Mouse (Mus musculus) heart, embryonic 16.5 days (tissue): ENCODE results near the gene Mxi1. TPM values are rescaled to one million over a fixed set of nuclear protein-coding genes. Genes with fewer than 3 reads are reported as not detected.

Source experiments
- ATAC-seq: fragments of 200-750 bp; cut with Nextera tagmentation; replicated peaks from 2 replicates; pipeline ENCODE4 v1.8.0; 2017; ENCODE audit warnings: moderate number of reproducible peaks; ENCODE audit not compliant: insufficient read depth, low FRiP score; ENCODE audit errors: extremely low read depth
- H3K27ac ChIP-seq: fragments of 300-500 bp; sonication (generic); 2 replicates; pipeline ENCODE4 v1.5.1; 2014; ENCODE audit warnings: mild to moderate bottlenecking, low read length, control low read depth, moderate library complexity
- H3K27me3 ChIP-seq: fragments of 300-500 bp; sonication (generic); 2 replicates; pipeline ENCODE4 v1.6.1; 2014; ENCODE audit warnings: low read length, mixed read lengths; ENCODE audit not compliant: control insufficient read depth, insufficient read depth
- H3K36me3 ChIP-seq: fragments of 300-500 bp; sonication (generic); 2 replicates; pipeline ENCODE4 v1.6.1; 2014; ENCODE audit not compliant: control insufficient read depth, insufficient read depth
- H3K4me1 ChIP-seq: fragments of 300-500 bp; sonication (generic); 2 replicates; pipeline ENCODE4 v1.6.1; 2014; ENCODE audit warnings: low read length, mixed read lengths; ENCODE audit not compliant: control insufficient read depth, insufficient read depth
- H3K4me2 ChIP-seq: fragments of 300-500 bp; sonication (generic); 2 replicates; pipeline ENCODE4 v1.6.1; 2014; ENCODE audit warnings: low read depth, mild to moderate bottlenecking, control low read depth, low read length
- H3K4me3 ChIP-seq: fragments of 300-500 bp; sonication (generic); 2 replicates; pipeline ENCODE4 v1.5.1; 2014; ENCODE audit warnings: mild to moderate bottlenecking, control low read depth, low read length
- H3K9ac ChIP-seq: fragments of 300-500 bp; sonication (generic); 2 replicates; pipeline ENCODE4 v1.6.1; 2014; ENCODE audit warnings: low read length, control low read depth
- H3K9me3 ChIP-seq: fragments of 300-500 bp; sonication (generic); replicated peaks from 2 replicates; pipeline ENCODE4 v1.6.1; 2016; ENCODE audit warnings: low read length; ENCODE audit not compliant: control insufficient read depth
- WGBS: fragments of 180-500 bp; shearing (Covaris S2); extraction: QIAGEN DNeasy Blood & Tissue Kit; methylation state at CpG from one replicate; pipeline ENCODE4 v1.1.7; 2014; 5-methylcytosine and 5-hydroxymethylcytosine counted together
- polyA plus RNA-seq: library from polyadenylated mRNA; unstranded; fragments of >200 nt; fragmentation: Nextera tagmentation; extraction: Ambion mirVana; gene quantifications from 2 replicates; pipeline ENCODE4 v1.2.1, GENCODE M21; 2015

The Mxi1 gene
- polyA plus RNA-seq, 1 experiment from 2014 or later = 28.7 TPM

DNA sequence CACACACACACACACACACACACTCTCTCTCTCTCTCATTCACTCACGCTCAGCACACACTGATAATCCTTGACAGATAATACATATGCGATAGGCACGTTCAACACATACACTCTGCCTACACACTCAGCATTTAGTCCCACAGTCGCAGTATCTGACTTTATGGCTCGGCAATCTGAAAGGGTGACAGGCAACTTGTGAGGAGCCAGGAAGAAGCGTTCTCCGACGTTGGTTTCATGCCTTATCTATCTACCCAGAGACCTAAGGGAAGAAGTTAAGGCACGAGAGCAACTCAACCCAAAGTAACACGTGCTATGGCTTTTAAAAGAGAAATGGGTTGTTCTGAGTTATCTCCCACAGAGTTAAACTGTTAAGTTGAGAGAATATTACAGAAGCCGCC is 104.3 kb downstream of the Mxi1 start:
- H3K4me2 ChIP-seq = no peak overlapping the region
- no peaks in the 10 kb centered on the region for H3K9me3 ChIP-seq
- H3K27ac ChIP-seq = no peak overlapping the region
- H3K27me3 ChIP-seq = no peaks in the 10 kb centered on the region
- ATAC-seq = no peak
- peaks cover 24% of the 10 kb centered on the region for H3K4me1 ChIP-seq
- 48% methylated on average over 11 of the region's 11 CpGs for WGBS
- H3K36me3 ChIP-seq = no peaks in the 10 kb centered on the region
- H3K4me3 ChIP-seq = no peak overlapping the region
- no peak overlapping the region for H3K9ac ChIP-seq

DNA sequence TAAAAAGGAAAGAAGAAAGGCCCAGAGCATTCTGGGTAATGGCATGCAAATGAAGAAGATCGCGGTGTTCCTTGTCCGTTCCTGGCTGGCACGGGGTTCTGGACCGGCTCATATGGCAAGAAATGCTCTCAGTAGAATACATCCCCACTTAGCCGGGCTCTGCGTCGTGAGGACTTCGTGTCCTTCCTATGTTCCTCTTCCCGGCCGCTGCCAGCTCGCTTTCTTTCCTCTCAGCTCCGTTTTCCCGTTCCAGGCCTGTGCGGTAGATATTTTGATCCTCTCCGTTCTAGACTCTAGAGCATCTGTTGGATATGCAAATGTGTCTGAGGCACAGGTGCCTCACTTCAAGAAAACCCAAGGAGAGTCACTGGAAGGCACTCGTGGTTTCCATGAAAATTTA is 104.9 kb downstream of the Mxi1 start:
- WGBS = 71% methylated on average over 17 of the region's 17 CpGs
- no peaks in the 10 kb centered on the region for H3K36me3 ChIP-seq
- no peaks in the 10 kb centered on the region for H3K27me3 ChIP-seq
- no peak overlapping the region for H3K4me3 ChIP-seq
- H3K27ac ChIP-seq = no peak overlapping the region
- peaks cover 20% of the 10 kb centered on the region for H3K4me1 ChIP-seq
- no peak overlapping the region for H3K4me2 ChIP-seq
- no peak for ATAC-seq
- no peak overlapping the region for H3K9ac ChIP-seq
- no peaks in the 10 kb centered on the region for H3K9me3 ChIP-seq

DNA sequence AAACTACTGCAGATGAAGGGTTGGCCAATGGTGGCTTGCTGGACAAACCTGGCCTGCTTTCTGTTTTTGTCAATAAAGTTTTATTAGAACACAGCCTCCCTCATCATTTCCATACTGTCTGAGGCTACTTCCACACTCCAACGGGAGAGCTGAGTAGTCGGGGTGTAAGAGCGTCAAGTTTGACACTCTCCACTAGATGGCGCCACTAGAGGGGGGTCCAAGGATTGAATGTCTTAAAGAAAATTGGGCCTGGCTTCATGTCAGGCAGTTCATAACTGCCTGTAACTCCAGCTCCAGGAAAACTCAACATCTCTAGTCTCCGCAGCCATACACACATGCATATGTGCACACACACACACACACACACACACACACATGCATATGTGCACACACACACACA is 109.5 kb downstream of the Mxi1 start:
- Histone ChIP-seq H3K9me3 (no peaks in the 10 kb centered on the region), H3K27ac (no peak overlapping the region), H3K4me1 (peaks cover 11% of the 10 kb centered on the region), H3K27me3 (no peaks in the 10 kb centered on the region), H3K36me3 (no peaks in the 10 kb centered on the region), H3K4me3 (no peak overlapping the region), H3K9ac (no peak overlapping the region), H3K4me2 (no peak overlapping the region)
- ATAC-seq = no peak
- WGBS = 46% methylated on average over 5 of the region's 5 CpGs

DNA sequence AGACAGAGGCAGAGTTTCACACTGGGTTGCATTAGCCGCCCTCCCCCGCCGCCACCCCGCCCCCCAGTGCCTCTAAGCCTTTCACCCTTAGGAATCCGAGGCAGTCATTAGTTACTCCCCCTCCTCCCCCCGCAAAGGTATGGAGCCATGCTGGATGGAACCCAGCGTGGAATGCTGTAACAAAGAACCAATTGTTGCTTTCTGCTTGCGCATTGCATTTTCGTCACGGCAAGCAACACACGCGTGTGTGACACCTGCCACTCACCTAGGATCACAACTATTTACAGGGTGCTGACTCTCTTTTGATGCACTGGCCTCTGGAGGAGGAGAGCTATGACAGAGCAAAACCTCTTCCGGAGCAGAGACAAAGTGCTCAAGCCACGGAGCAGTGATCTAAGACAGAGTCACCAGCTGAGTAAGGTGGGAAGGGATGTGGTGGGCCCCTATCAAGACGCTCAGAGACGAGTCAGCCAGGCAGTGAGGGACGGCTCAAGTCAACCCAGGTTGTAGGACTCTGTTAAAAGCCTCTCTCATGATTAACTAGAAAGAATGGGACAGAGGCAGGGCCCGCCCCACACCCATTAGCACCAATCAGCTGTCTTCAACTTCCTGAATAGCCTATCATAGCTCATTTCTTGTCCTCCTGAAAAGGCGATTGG is 110.7 kb downstream of the Mxi1 start:
- under 1% methylated on average over 19 of the region's 19 CpGs for WGBS
- peak overlapping the region; percentile 64 for H3K4me2 ChIP-seq
- H3K27ac ChIP-seq = peak overlapping the region; percentile 71
- peaks cover 11% of the 10 kb centered on the region for H3K4me1 ChIP-seq
- no peaks in the 10 kb centered on the region for H3K36me3 ChIP-seq
- no peaks in the 10 kb centered on the region for H3K27me3 ChIP-seq
- peak; percentile 87 for ATAC-seq
- peak overlapping the region; percentile 53 for H3K9ac ChIP-seq
- no peaks in the 10 kb centered on the region for H3K9me3 ChIP-seq
- H3K4me3 ChIP-seq = peak overlapping the region; percentile 46

DNA sequence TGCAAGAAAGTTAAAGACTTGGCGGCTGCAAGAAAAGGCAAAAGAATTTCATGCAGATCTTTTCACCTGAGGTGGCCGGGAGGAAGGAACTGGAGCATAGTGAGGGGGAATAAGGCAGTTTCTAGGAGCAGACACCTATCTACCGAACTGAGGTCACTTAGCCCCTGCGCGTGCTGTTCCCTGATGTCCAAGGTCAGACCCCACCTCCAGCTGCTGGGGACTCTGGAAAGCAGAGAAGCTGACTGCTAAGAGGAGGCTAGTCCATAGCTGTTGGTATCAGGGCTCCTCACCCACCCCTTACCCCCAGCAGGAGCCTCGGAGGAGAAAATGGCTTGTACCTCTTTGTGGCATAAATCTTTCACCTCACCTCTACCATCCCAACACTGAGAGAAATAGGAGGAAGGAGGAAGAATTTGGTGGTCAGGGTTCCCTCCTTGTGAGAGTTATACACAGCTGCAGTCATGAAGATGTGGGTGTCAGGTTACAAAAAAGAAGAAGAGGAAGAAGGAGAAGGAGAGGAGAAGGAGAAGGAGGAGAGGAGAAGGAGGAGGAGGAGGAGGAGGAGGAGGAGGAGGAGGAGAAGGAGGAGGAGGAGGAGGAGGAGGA is 111.4 kb downstream of the Mxi1 start:
- Histone ChIP-seq H3K36me3 (no peaks in the 10 kb centered on the region), H3K4me3 (peak overlapping the region; percentile 46), H3K9ac (peak overlapping the region; percentile 53), H3K4me1 (peaks cover 11% of the 10 kb centered on the region), H3K4me2 (peak overlapping the region; percentile 64), H3K9me3 (no peaks in the 10 kb centered on the region), H3K27me3 (no peaks in the 10 kb centered on the region), H3K27ac (peak overlapping the region; percentile 71)
- ATAC-seq = no peak
- 0% methylated on average over 6 of the region's 6 CpGs for WGBS

DNA sequence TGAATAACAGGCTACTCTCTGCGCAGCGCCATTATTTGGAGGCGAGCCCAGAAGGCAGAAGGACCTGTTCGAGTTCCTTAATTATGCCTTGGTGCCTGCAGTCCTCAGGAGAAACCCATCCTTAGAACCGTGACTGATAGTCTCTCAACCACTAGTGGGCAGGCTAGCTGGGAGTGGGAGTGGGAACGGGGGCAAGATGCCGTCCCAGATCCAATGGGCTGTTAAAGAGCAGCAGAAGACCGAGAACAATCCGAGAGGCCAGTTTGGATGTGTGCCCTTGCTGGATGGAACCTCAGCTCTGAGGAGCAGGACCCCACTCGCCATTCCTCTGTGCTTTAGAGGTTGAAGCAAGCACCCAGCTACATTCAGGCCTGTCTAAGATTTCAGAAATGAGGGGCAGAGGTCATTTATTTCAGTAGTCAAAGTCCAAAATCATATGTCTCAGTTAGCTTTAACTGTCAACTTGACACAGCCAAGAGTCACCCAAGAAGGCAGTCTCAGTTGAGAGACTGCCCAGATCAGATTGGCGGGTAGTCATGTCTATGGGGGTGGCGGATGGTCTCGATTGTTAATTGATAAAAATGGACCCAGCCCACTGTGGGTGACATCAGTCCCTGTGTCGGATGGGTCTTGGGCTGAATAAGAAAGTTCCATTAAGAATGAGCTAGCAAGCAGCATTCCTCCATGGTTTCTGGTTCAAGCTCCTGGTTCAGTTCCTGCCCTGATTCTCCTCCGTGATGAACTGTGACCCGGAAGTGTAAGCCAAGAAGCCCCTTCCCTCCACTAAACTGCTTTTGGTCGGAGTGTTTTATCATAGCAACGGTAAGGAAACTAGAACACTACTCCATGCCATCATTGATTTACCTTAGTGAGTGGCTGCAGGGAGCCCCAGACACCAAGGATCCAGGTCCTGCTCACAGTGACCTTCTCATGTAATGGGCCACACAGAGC is 112.3 kb downstream of the Mxi1 start:
- peak overlapping the region; percentile 47; the same call in 1 of the 2 replicates for H3K27ac ChIP-seq
- no peaks in the 10 kb centered on the region for H3K9me3 ChIP-seq
- no peak overlapping the region for H3K4me2 ChIP-seq
- H3K36me3 ChIP-seq = no peaks in the 10 kb centered on the region
- 64% methylated on average over 18 of the region's 18 CpGs for whole genome bisulfite sequencing
- no peaks in the 10 kb centered on the region for H3K27me3 ChIP-seq
- peaks cover 16% of the 10 kb centered on the region for H3K4me1 ChIP-seq
- H3K4me3 ChIP-seq = no peak overlapping the region
- H3K9ac ChIP-seq = no peak overlapping the region
- no peak for ATAC-seq

DNA sequence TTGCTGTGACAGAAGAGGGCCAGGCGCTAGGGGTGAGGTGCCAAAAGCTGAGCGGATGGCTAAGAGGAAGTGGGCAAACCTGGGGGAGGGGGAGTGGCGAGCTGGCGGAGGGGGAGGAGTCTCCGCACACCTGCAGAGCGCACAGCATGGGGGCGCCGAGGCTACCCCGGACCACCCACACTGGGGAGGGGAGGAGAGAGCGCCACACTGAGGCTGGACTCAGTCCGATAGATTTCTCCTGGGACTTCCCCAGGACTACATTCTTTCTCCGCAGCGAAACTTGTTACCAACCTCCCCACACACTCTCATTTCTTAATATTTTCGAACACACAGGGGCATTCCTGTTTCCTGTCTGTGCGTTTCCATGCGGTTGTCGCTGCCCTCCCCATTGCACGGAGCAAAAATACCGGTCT is 113.0 kb downstream of the Mxi1 start:
- 0 out of 2 replicates have a peak, but pooled peaks have one; percentile 7 for ATAC-seq
- 22% methylated on average over 19 of the region's 19 CpGs for WGBS
- Histone ChIP-seq H3K27me3 (no peaks in the 10 kb centered on the region), H3K9me3 (no peaks in the 10 kb centered on the region), H3K27ac (peak overlapping the region; percentile 47; the same call in 1 of the 2 replicates), H3K36me3 (no peaks in the 10 kb centered on the region), H3K4me1 (peaks cover 22% of the 10 kb centered on the region), H3K4me2 (peak overlapping the region; percentile 49; the same call in 1 of the 2 replicates), H3K9ac (no peak overlapping the region), H3K4me3 (no peak overlapping the region)

DNA sequence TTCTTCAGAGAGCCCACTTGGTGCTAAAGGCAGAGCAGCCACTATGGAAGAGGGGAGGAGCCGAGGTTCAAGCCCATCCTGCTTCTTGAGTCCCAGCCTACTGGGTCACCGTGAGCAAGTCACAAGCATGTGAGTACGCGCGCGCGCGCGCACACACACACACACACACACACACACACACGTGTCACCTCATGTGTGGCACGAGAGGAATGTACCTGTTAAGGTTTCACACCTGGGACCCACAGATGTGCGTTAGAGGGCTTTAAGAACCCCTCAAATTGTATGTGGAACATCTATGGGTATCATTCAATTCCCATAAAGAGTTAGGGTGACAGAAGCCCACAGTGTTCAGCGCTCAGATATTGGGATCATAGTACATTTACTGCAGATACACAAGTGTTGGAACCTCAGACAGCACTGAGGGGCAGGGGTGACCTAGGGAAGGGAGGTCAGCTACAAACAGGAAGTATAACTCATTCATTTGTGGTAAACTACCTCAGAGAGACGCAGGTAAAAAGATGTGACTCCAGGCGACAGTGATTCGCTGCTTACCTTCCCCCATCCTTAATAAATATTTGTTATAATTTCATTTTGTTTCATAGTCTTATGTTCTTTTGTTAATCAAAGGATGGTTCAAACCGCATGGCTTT is 113.6 kb downstream of the Mxi1 start:
- Histone ChIP-seq H3K9me3 (no peaks in the 10 kb centered on the region), H3K9ac (0 out of 2 replicates have a peak overlapping the region, but pooled peaks have one; percentile 18), H3K27ac (peak overlapping the region; percentile 72), H3K4me2 (peak overlapping the region; percentile 49), H3K4me1 (peaks cover 22% of the 10 kb centered on the region), H3K27me3 (no peaks in the 10 kb centered on the region), H3K4me3 (no peak overlapping the region; the same call in 1 of the 2 replicates), H3K36me3 (no peaks in the 10 kb centered on the region)
- 52% methylated on average over 17 of the region's 17 CpGs for WGBS
- ATAC-seq = no peak
